7 mouse cellular contexts compared by ENCODE assay signal in the genomic region with DNA sequence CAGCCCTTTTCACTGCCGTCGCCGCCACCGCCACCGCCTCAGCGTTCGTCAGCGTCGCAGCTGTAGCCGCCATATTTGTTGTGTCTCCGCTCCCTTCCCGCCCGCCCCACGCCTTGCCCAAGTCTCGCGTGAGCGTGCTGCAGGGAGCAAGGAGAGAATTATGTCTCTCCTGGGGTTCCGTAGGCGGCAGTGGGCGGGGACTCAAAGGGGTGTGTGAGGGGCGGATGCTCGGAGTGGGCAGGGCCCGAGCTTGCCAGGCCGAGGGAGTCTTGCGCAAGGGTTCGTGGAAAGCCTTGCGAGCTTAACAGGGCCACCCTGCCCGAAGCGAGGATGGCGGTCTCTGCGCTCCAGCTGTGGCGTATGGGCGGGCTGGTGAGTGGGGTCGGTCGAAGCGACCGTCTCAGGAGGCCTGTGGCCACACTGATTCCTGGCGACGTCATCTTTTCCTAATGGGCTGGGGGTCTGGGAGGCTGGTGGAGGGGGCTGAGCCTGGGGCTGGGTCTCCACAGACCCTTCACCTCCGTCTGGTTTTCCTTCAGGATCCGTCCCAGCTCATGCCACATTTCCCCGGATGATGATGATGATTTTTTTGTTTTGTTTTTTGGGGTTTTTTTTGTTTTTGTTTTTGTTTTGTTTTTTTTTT. TPM values are rescaled to one million over a fixed set of nuclear protein-coding genes. Genes with fewer than 3 reads are reported as not detected.
DNase-seq lines count a peak whose midpoint lies in the region; ATAC-seq lines count a peak whose summit lies in the region.

Ikzf5 (minus strand) TSS at position 106 of the 643 bp plus-strand sequence.
Acadsb (plus strand) TSS at position 186 of the 643 bp plus-strand sequence.

- H3K36me3 ChIP-seq in intestine, embryonic 16.5 days (ENCODE audit: control insufficient read depth, insufficient read depth, low read length), result no peaks in the 10 kb centered on the region
- H3K36me3 ChIP-seq in midbrain, embryonic 11.5 days (ENCODE audit: control insufficient read depth, insufficient read depth, low read length), result no peaks in the 10 kb centered on the region

- peak; percentile 99 for DNase-seq in adrenal gland, adult 8-10 months
- DNase-seq in embryo, embryonic 9.5 days (ENCODE audit: extremely low spot score), result peak; percentile 98
- peak; percentile 98 for DNase-seq in gastrocnemius, postnatal 4 days (ENCODE audit: low spot score in 2 of 2)
- peak; percentile 99 for DNase-seq in left cerebral cortex, postnatal 36 days (ENCODE audit: low spot score in 2 of 2)
- peak; percentile 99 for DNase-seq in midbrain, embryonic 11.5 days (ENCODE audit: low spot score, missing footprints)
- peak; percentile 98 for DNase-seq in skeletal muscle tissue, adult 2 months (ENCODE audit: low read depth, low spot score)

- H3K27ac ChIP-seq in intestine, embryonic 16.5 days (ENCODE audit: low read length), result peak within 1 kb of the TSS; percentile 75
- peak within 1 kb of the TSS; percentile 59 for H3K27ac ChIP-seq in midbrain, embryonic 11.5 days (ENCODE audit: low read depth, low read length)

- peaks cover 13% of the 10 kb centered on the region for H3K4me1 ChIP-seq in intestine, embryonic 16.5 days (ENCODE audit: control insufficient read depth, insufficient read depth, low read length)
- peaks cover 7% of the 10 kb centered on the region for H3K4me1 ChIP-seq in midbrain, embryonic 11.5 days (ENCODE audit: control insufficient read depth, insufficient read depth, low read length)

- peak within 1 kb of the TSS; percentile 97 for H3K4me3 ChIP-seq in intestine, embryonic 16.5 days (ENCODE audit: low read length)
- H3K4me3 ChIP-seq in midbrain, embryonic 11.5 days (ENCODE audit: low read depth, low read length), result peak within 1 kb of the TSS; percentile 97

- peak; percentile 98 for ATAC-seq in intestine, embryonic 16.5 days
- peak; percentile 98 for ATAC-seq in midbrain, embryonic 11.5 days (ENCODE audit: low FRiP score)

- intact Hi-C loops in left cerebral cortex, postnatal 36 days (cut with DNase I), result loop anchor here (2.0 to 10.0 kb wide), 2 partner anchors 48 to 134 kb away; partner anchors contain the start of genes 2310057M21Rik, Hmx2 and Hmx3

- H3K27me3 ChIP-seq in intestine, embryonic 16.5 days (replicated peaks; ENCODE audit: control insufficient read depth, insufficient read depth, low read length), result no peaks in the 10 kb centered on the region
- H3K27me3 ChIP-seq in midbrain, embryonic 11.5 days (ENCODE audit: control insufficient read depth, insufficient read depth, low read length), result no peaks in the 10 kb centered on the region

- H3K9me3 ChIP-seq in intestine, embryonic 16.5 days (ENCODE audit: control insufficient read depth, low read length), result no peaks in the 10 kb centered on the region
- H3K9me3 ChIP-seq in midbrain, embryonic 11.5 days (ENCODE audit: control insufficient read depth, low read length), result no peaks in the 10 kb centered on the region

- H3K9ac ChIP-seq in intestine, embryonic 16.5 days (ENCODE audit: low read depth, low read length), result peak within 1 kb of the TSS; percentile 97
- peak within 1 kb of the TSS; percentile 92 for H3K9ac ChIP-seq in midbrain, embryonic 11.5 days (ENCODE audit: low read length)

- WGBS in intestine, embryonic 16.5 days, result under 1% methylated on average over 42 of the region's 42 CpGs
- under 1% methylated on average over 39 of the region's 42 CpGs for WGBS in midbrain, embryonic 11.5 days

- H3K4me2 ChIP-seq in intestine, embryonic 16.5 days (ENCODE audit: low read depth, low read length), result peak within 1 kb of the TSS; percentile 81
- peak within 1 kb of the TSS; percentile 79 for H3K4me2 ChIP-seq in midbrain, embryonic 11.5 days

RNA-seq across cellular contexts. Expression of gene Ikzf5, which starts in this region (rescaled TPM):
- total RNA-seq in adrenal gland, adult 8-10 months (2022), result 10 to 100 TPM; 33.5 to 39.7 (median 35.7) TPM
- total RNA-seq in gastrocnemius, postnatal 4 days (2021), result 10 to 100 TPM; 27.0 to 32.2 TPM
- 8.1 and 9.4 TPM in 2 replicates for polyA plus RNA-seq in intestine, embryonic 16.5 days (2015; fragmentation: Nextera tagmentation; extraction: Ambion mirVana)
- 10 to 100 TPM; 42.5 to 51.8 TPM for total RNA-seq in left cerebral cortex, postnatal 36 days (2021)
- polyA plus RNA-seq in midbrain, embryonic 11.5 days (2014; fragmentation: Nextera tagmentation; extraction: Ambion mirVana), result 27.8 and 31.9 TPM in 2 replicates

RNA-seq across cellular contexts. Expression of gene Acadsb, which starts in this region (rescaled TPM):
- 100 to 1,000 TPM; 157 to 791 (median 490) TPM for total RNA-seq in adrenal gland, adult 8-10 months (2022)
- 10 to 100 TPM; 76.4 to 77.9 TPM for total RNA-seq in gastrocnemius, postnatal 4 days (2021)
- 70.5 and 75.2 TPM in 2 replicates for polyA plus RNA-seq in intestine, embryonic 16.5 days (2015; fragmentation: Nextera tagmentation; extraction: Ambion mirVana)
- total RNA-seq in left cerebral cortex, postnatal 36 days (2021), result 10 to 100 TPM; 76.2 to 80.4 TPM
- 91.0 and 107 TPM in 2 replicates for polyA plus RNA-seq in midbrain, embryonic 11.5 days (2014; fragmentation: Nextera tagmentation; extraction: Ambion mirVana)

Comparison
In these comparisons a context has a peak if more than half of its experiments do, and no peak if none do; other contexts are left out.
1. Peak in every context shown above with its lines: DNase-seq, ATAC-seq, H3K4me3 ChIP-seq and H3K27ac ChIP-seq.